Mouse (Mus musculus): ENCODE measurements around the gene Pxk.
"Not testable (repeated sequence)": the region's sequence is repeated elsewhere in the genome, so short reads cannot be mapped to it uniquely, and the experiment has no call there.

The Pxk gene

DNA sequence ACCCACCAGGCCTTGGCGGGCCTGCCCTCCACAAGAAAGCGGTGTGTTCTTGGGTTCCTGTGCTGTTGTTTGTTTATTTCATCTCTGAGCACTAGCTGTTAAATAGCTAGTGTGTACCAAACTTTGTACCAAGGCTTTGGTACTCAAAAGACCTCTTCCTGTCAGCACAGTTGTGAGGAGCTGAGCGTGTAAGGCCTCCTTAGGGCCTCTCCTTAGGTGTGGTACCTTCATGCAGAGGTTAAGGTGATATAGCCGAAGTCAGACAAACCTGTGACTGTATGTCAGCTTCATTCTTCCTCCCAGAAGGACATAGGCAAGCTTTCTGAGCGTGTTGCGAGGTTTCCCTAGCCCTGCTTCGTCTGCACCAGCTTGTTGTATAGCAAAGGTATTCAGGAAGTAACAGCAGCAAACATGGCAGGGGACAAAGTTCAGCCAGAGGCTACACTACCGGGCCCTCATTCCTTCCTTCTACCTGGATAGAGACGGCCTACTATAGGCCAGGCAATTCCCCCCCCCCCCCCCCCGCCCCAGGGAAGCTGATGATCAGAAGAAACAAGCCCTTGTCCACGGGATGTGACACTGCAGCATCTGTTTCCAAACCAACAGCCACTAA, 48.7 kb downstream of the Pxk start:
- DNase-seq (ENCODE audit: low spot score), result no peak

- no peak for DNase-seq (ENCODE audit: low spot score)
These were observed 50.8 kb downstream of the Pxk start for GRCm38 (mm10) chr14:8148842-8149241.

DNA sequence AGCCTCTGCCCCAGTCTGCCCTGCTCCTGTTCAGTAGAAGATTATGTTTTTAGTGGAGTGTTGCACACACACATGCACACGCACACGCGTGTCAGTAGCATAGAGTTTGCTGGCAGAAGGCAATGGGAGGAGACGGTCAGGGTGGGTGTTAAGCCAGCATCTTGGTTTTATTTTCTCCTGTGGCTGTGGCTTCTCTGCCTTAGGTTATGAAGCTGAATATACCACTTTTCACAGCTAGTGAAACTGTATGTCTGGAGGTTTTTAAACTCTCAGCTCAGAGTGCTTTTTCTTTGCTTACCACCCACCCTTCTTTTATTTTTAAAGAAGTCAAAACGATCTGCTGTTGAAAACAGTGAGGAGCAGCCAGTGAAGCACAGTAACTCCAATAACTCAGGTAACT, 53.7 kb downstream of the Pxk start:
- DNase-seq (ENCODE audit: low spot score), result no peak

DNA sequence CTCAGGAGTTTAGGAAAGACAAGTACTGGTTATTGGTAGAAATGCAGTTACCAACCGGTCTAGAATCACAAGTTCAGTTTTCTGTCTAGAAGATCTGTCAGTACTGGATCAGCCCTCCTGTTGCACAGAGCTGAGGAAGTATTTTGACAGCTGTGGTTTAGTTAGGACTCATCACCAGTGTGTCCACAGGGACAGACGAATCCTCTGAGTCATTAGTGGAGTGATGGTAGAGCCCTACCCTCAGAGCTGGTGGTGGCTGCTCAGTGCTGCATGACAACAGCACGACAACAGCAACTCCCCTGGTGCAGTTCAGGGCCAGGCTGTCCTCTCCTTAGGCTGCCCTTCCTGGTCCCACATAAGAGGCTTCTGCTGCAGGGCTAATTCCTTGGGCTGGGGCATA, 56.1 kb downstream of the Pxk start:
- no peak for DNase-seq (ENCODE audit: low spot score)

DNA sequence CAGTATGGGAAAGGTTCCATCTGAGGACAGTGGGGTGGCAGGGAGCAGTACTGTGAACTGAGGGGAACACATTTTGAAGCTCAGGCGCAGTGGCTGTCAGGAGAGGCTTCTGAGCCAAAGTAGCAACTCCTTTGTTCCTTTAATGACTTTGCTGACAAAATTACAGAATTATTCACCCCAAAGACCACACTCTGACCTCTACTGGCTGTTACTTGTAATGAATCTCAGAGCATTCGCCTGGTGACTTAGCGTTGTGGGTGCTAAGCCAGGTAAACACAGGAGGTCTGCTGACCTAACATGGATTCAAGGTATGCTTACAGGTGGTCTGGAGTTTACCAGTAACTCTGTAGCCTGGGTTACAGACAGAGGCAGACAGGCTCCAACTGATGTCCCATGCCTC, 58.9 kb downstream of the Pxk start:
- no peak for DNase-seq (ENCODE audit: low spot score)

DNA sequence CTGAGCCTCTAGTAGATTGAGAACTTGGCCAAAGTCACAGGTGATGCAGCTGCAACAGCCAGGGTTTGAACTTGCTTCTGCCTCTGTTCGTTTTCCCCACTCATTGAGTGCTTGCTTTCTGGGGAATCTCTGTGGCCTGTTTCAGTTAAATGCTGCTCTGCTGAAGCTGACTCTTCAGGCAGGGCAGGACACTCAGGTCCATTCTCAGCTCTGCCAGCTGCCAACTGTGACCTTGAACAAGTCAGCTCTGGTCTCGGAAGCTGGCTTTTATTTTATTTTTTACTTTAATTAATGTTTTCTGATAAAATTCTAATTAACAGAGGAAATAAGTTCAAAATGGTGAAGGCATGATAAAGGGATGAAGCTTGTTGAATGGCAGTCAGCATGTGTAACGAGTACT, 60.7 kb downstream of the Pxk start:
- no peak for DNase-seq (ENCODE audit: low spot score)

- DNase-seq (ENCODE audit: low spot score), result no peak
These were observed 61.1 kb downstream of the Pxk start for GRCm38 (mm10) chr14:8159141-8159540.

- no peak for DNase-seq (ENCODE audit: low spot score)
These were observed 63.8 kb downstream of the Pxk start for GRCm38 (mm10) chr14:8161777-8162176.

DNA sequence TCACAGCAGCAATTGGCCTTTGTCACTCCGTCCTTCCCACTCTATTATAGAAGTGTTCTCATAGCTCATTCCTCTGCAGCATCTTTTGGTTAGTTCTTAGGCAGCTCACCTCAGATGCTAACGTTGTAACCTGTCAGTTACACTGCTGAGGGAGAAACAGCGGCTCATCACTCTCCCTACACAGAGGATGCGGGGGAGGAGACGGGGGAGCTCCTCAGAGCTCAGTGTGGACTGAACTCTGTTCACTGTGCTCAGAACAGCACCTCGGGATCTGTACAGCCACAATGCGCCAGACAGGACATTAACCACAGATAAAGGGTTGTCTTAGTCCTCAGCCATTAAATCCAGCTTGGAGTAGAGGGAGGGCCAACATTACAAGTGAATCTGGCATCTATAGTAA, 66.5 kb downstream of the Pxk start:
- no peak for DNase-seq (ENCODE audit: low spot score)

DNA sequence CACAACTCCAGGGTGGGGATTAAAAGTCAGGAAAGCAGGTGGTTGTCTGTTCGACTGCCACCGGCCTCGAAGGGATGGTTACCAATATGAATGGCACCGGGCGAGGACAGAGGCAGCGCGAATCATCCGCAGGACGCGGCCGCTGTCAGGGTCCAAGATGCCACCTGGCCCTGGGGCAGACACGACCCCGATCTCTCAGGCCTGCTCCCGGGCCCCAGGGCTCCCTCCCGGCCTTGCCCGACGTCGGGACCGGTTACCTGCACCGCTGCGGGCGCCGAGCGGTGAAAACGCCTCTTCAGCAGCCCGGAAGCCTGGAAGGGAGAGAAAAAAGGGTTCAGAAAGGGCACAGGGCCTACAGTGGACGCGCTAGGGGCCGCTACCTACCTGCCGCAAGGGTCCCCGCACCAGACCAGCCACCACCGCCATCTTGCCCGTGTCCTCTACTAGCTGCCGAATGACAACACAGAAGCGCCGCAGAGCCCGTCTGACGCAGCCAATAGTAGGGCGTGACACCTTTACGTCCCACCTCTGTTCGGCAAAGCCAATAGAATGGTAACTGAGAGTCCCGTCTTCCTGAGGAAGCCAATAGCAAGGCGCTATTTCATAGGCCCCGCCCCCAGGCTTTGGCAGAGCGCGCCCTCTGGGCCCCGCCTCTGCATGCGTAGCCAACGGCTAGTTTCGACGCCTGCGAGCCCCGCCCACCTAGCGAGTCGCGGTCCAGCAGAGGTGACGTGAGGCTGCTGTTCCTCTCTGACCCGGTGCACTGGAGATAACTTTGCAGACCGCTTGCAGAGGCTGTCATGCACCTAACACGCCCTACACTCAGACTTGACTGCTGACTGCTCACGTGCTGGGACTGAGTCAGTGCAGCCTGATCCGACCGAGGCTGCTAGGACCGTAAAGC, 74.7 kb downstream of the Pxk start, which contains the start of gene Pdhb:
Gene Pdhb (minus strand): TSS at position 519 of the 904 bp plus-strand sequence.
- DNase-seq (ENCODE audit: low spot score), result peak; percentile 100

DNA sequence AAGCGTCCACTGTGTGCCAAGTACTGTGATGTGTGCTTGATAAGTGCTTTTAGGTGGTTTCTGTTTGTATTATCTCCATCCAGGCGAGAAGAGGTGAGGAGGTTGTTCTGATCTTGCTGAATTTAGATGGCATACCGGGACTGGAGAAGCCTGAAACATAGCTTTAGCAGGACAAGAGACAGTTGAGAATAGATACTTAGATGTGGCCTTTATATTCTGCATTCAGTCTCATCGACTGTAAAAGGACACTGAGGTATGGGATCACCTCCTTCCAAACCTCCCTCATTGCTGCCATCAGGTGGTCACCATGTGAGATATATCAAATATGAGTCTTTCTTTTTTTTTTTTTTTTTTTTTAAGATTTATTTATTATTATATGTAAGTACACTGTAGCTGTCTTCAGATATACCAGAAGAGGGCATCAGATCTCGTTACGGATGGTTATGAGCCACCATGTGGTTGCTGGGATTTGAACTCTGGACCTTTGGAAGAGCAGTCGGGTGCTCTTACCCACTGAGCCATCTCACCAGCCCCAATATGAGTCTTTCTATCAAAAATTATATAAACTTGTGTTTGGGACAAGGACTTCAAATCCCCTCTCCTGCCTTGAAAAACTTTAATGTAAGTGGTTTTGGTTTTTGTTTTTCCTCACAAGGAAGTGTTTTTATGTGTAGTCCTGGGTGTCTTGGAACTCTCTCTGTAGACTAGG, 75.7 kb downstream of the Pxk start:
- DNase-seq (ENCODE audit: low spot score), result not testable (repeated sequence)

DNA sequence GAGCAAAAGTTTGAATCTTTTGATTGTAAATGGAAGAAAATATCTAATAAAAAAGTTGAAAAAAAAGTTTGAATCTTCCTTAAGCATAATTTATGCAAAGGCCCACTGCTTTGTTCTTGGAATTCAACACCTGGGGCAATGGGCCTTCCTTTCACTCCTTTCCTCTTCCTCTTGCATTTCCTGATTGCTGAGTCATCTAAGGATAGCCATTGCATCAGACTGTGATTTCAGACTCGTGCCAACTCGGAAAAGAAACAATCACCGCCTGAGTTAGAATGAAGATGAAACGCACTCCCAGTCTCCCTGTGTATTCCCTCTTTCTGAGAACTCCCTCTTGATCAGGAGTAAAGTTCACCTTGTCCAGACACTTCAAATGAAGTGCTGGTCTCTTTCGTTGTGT, 76.6 kb downstream of the Pxk start:
- no peak for DNase-seq (ENCODE audit: low spot score)

DNA sequence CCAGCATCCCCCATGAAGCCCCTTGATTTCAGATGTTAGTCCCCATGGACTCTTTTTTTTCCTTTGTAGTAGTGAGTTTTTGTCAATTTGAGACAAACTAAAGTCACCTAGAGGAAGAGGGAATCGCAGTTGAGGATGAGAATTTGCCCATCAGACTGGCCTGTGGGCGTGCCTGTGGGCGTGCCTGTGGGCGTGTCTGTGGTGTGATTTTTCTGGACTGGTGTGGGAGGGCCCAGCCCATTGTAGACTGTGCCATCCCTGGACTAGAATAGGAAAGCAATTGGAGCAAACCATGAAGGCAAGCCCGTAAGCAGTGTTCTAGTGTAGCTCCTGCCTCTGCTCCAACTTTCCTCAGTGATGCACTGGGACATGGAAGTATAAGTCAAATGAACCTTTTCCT, 78.2 kb downstream of the Pxk start:
- no peak for DNase-seq (ENCODE audit: low spot score)

- no peak for DNase-seq (ENCODE audit: low spot score)
These were observed 82.5 kb downstream of the Pxk start for GRCm38 (mm10) chr14:8180371-8181035.

DNA sequence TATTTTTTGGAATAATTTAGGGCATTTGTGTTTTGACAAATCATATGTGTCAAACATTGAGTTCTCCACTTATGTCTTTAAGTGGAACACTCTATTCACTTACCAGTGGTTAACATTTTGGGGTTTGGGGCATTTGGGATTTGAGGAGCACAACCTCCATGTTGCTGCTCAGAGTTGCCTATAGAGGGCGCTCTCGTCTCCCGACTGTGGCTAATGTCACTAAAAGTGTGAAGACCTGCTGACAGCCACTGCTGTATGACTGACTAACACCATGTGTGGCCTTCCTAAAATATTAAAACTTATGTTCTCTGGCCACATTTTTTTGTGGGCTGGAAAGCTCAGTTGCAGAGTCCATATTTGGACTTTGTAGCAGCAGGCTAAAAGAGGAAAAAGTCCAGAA, 85.3 kb downstream of the Pxk start:
- DNase-seq (ENCODE audit: low spot score), result no peak

DNA sequence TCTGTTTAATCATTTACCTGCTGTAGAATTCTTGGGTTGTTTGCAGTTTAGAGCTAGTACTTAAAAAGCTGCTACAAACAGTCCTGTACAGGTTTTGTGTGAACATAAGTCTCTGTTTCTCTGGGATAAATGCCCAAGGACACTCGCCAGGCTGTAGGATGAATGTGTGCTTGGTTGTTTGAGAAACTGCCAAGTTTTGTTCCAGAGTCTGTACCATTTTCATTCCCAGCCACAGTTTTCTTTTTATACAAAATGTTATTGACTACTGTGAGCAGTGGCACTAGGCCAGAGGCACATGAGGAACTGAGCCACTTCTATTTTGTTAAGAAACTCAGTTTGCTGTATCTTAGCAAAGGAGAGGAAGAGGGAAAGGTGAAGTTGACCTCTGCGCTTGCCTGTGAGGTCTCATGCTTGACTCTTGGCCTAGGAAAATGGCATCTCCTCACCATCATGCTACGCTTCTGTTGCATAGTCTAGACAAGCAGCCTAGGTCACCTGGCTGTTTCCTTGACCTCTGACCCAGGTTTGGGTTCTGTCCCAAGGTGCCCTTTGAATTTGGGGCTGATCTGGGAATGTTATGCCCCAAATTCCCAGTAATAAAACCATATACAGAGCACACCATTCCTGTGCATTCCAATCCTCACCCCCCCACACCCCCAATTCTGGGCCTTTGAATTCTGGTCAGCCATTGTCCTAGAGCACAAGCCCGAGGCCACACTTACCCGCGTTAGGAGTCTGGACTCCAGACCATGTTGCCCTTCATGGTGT, 88.5 kb downstream of the Pxk start:
- DNase-seq (ENCODE audit: low spot score), result peak; percentile 53

DNA sequence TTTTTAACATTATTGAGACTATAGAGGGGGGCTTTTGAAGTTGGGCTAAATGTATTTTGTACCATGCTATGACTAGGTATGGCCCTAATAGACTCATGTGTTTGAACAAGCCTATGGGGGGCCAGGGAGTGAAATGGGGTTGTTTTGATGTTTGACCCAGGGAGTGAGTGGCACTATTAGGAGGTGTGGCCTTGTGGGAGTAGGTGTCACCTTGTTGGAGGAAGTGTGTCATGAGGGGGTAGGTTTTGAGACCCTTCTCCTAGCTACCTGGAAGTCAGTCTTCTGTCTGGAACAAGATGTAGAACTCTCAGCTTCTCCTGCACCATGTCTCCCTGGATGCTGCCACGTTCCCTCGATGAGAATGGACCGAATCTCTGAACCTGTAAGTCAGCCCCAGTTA, 92.5 kb downstream of the Pxk start:
- DNase-seq (ENCODE audit: low spot score), result no peak

DNA sequence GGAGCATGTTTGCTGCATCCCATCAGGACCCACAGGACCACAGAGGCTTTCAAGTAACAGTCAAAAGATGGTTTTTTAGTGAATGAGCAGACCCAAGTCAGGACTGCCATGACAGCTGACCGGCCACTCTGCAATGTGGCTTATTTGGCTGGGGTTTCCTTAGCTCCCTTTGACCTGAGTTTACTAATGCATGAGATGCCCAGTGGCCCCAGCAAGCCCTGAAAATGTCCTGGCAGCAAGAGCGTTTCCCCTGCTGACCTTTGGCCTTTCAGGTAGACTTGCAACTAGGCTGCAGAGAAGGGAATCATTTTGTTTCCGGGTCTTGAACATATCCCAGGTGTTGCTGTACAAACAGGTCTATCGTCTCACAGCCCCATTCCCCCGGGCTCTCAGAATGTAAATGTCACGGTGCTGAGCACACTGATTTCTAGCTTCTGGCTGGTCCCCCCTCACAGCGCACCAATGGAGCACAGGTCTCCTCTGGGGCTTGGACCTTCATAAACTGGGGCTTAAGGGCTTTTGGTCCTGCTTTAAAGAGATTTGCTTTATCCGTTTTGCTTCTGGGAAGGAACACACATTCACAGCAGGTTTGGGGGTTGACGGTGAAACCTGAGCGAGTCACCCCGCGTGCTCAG, 93.4 kb downstream of the Pxk start:
- DNase-seq (ENCODE audit: low spot score), result no peak

- DNase-seq (ENCODE audit: low spot score), result no peak
These were observed 94.7 kb downstream of the Pxk start for GRCm38 (mm10) chr14:8192727-8193126.

GRCm38 (mm10) chr14:8200769-8201168, 102.8 kb downstream of the Pxk start:
- DNase-seq (ENCODE audit: low spot score), result no peak

DNA sequence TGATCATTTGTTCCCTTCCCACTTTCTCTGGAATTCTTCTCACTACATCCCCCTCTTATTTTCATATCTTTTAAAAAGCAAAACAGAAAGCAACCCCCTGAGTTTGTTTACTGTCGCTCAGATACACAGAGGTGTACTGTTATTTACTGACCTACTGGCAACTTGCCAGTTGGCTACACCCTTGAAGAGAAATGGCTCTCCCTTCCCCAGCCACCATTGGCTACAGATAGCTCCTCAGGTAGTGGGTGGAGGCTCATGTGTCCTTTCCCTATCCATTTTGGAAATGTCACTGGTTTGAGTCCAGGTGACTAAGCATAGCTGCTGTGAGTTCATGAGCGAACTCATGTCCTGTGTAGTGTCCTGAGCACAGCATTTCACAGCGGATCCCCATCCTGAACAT, 103.7 kb downstream of the Pxk start:
- DNase-seq (ENCODE audit: low spot score), result no peak

All from left cerebral cortex, adult 11 months (tissue).